Mouse (Mus musculus): Measurements from ENCODE around the gene Ankfn1. TPM values are rescaled to one million over a fixed set of nuclear protein-coding genes. Genes with fewer than 3 reads are reported as not detected.

Gene Ankfn1
- polyA plus RNA-seq, 1 experiment = not detected

DNA sequence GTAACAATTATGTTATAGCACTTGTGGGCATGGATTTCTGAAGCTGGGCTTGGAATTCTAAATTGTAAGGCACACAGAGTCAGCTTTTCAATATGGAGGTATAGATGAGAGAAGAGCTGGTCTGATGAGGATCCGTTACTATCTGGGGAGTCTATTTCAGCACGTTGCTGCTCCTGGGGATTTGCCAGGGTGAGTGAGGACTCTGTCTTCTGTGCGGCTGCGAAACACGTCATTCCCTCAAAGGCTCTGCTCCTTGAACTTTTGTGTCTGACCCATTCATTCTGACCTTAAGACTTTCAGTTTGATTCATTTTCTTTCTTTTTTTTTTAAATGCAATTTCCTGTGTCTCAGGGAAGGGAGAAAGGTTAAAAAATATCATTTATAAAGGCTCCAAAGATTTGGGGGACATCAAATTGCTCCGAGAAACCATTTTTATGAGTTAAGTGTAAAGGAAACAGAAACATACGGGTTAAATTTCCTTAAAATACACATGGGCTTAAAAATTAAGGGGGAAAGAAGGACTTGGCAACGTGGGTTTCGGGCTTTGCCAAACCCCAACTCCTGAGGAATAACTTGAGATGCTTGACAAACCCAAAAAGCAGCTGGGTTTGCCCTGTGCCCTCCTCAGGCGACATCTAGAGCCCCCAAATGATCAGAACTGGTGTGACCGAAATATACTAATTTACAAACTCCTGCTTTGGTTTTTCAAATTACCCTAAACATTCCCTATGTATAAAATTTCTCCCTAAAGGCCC is 207.9 kb downstream of the Ankfn1 start:
- Histone ChIP-seq H3K27me3 (ENCODE audit: control insufficient read depth) (no peaks in the 10 kb centered on the region), H3K4me3 (replicated peaks) (no peak overlapping the region), H3K9me3 (ENCODE audit: control insufficient read depth, low read length) (no peaks in the 10 kb centered on the region), H3K36me3 (ENCODE audit: control insufficient read depth) (no peaks in the 10 kb centered on the region), H3K4me1 (ENCODE audit: control insufficient read depth) (no peaks in the 10 kb centered on the region)
- TF ChIP-seq TAL1 (IDR thresholded peaks at IDR 0.05; ENCODE audit: low read length) (no peak), GATA1 (IDR thresholded peaks at IDR 0.05; ENCODE audit: low read length) (no peak)

DNA sequence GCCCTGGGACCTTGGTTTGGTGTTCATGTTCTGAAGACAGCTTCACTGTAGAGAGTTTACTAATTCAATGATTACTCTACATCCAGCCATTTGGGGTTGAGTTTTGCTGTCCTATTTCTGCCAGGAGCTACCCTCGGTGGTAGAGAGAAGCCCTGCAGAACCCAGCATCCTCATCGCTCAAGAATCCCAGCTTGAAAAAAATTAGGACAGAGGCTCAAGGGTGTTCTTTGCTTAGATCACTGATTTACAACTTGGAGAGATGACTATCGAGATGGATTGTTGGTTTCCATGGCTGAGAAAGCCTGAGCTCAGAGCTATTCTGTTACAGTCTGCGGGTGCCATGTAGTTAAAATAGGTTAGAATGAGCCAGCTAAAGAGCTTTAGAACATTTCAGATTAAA is 209.2 kb downstream of the Ankfn1 start:
- H3K27me3 ChIP-seq (ENCODE audit: control insufficient read depth) = no peaks in the 10 kb centered on the region
- H3K36me3 ChIP-seq (ENCODE audit: control insufficient read depth) = no peaks in the 10 kb centered on the region
- H3K4me1 ChIP-seq (ENCODE audit: control insufficient read depth) = no peaks in the 10 kb centered on the region
- no peaks in the 10 kb centered on the region for H3K9me3 ChIP-seq (ENCODE audit: control insufficient read depth, low read length)
- TF ChIP-seq GATA1 (IDR thresholded peaks at IDR 0.05; ENCODE audit: low read length) (no peak), TAL1 (IDR thresholded peaks at IDR 0.05; ENCODE audit: low read length) (no peak)
- no peak overlapping the region for H3K4me3 ChIP-seq (replicated peaks)

GRCm38 (mm10) chr11:89551441-89551840 is 226.0 kb downstream of the Ankfn1 start:
- H3K36me3 ChIP-seq (ENCODE audit: control insufficient read depth) = no peaks in the 10 kb centered on the region
- TF ChIP-seq TAL1 (IDR thresholded peaks at IDR 0.05; ENCODE audit: low read length) (no peak), GATA1 (IDR thresholded peaks at IDR 0.05; ENCODE audit: low read length) (no peak)

GRCm38 (mm10) chr11:89550921-89551320 is 226.5 kb downstream of the Ankfn1 start:
- no peaks in the 10 kb centered on the region for H3K36me3 ChIP-seq (ENCODE audit: control insufficient read depth)
- H3K4me1 ChIP-seq (ENCODE audit: control insufficient read depth) = no peaks in the 10 kb centered on the region
- no peaks in the 10 kb centered on the region for H3K27me3 ChIP-seq (ENCODE audit: control insufficient read depth)
- no peaks in the 10 kb centered on the region for H3K9me3 ChIP-seq (ENCODE audit: control insufficient read depth, low read length)
- no peak for TF ChIP-seq GATA1 (IDR thresholded peaks at IDR 0.05; ENCODE audit: low read length)
- TF ChIP-seq TAL1 (IDR thresholded peaks at IDR 0.05; ENCODE audit: low read length) = no peak
- H3K4me3 ChIP-seq (replicated peaks) = no peak overlapping the region

More at GRCm38 (mm10) chr11:89551441-89551840, 226.0 kb downstream of the Ankfn1 start:
- Histone ChIP-seq H3K4me1 (ENCODE audit: control insufficient read depth) (no peaks in the 10 kb centered on the region), H3K4me3 (replicated peaks) (no peak overlapping the region), H3K27me3 (ENCODE audit: control insufficient read depth) (no peaks in the 10 kb centered on the region), H3K9me3 (ENCODE audit: control insufficient read depth, low read length) (no peaks in the 10 kb centered on the region)

DNA sequence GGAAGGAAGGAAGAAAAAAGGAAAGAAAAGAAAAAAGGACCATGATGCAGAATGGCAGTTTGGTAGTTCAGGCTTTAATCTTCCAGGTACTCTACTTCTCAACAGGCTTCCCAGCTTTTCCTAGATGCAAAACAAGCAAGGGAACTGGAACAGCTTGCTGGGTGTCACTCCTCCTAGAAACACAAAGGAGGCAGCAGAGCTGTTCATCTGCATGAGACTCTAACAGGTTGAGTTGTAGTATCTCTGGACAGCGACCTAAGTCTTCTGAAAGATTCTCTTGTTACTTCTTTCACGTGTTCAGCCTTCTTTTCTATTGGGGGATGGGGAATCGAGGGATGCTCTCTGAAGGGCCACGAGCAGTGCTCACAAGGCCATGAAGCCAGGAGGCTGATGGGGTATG is 228.7 kb downstream of the Ankfn1 start:
- H3K36me3 ChIP-seq (ENCODE audit: control insufficient read depth) = no peaks in the 10 kb centered on the region
- no peaks in the 10 kb centered on the region for H3K4me1 ChIP-seq (ENCODE audit: control insufficient read depth)
- no peak overlapping the region for H3K4me3 ChIP-seq (replicated peaks)
- no peak for TF ChIP-seq GATA1 (IDR thresholded peaks at IDR 0.05; ENCODE audit: low read length)
- TF ChIP-seq TAL1 (IDR thresholded peaks at IDR 0.05; ENCODE audit: low read length) = no peak
- H3K9me3 ChIP-seq (ENCODE audit: control insufficient read depth, low read length) = no peaks in the 10 kb centered on the region
- no peaks in the 10 kb centered on the region for H3K27me3 ChIP-seq (ENCODE audit: control insufficient read depth)

GRCm38 (mm10) chr11:89546164-89546563 is 231.3 kb downstream of the Ankfn1 start:
- Histone ChIP-seq H3K4me3 (replicated peaks) (no peak overlapping the region), H3K27me3 (ENCODE audit: control insufficient read depth) (no peaks in the 10 kb centered on the region), H3K4me1 (ENCODE audit: control insufficient read depth) (no peaks in the 10 kb centered on the region), H3K36me3 (ENCODE audit: control insufficient read depth) (no peaks in the 10 kb centered on the region), H3K9me3 (ENCODE audit: control insufficient read depth, low read length) (no peaks in the 10 kb centered on the region)
- no peak for TF ChIP-seq GATA1 (IDR thresholded peaks at IDR 0.05; ENCODE audit: low read length)

DNA sequence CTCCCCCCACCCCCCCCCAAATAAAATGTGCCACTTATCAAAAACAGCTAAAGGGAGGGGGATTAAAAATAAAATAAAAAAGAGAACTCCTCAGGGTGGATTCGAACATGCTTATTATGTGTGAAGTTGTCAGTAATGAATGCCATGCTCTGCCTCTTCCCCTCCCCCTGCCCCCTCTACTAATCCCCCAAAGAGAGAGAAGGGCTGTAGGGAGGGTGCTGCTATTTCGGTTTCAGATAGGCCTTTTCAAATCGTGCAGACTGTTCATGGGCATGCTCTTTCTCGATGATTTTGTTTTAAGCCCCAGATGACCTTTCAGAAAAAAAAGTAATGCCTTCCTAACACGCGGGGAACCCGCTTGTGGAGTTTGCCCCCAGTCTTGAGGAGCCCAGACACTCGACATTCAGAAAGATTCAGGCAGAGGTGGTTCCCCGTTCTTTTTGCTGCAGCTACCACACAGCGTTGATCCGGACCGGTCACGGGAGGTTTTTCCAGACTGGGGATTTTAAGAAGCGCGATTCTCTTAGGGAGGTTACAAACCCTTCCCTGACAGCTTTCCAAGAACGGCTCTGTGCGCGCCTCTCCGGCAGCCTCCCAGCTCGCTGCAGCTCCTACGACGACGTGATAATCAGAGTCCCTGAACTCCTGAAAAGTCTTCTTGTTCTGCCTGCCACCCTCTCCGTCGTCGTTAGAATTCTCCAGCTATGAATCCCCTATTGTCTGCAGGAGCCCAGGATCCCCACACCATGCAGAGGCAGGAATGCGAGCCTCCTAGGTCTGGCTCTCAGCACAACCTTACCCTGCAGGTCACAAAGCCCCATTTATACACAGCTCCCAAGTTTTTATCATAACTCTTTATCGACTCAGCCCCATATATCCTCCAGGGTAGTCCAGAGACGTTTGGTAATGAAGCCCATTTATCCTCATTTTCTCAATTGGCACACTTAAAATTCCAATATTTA is 232.3 kb downstream of the Ankfn1 start:
- no peaks in the 10 kb centered on the region for H3K9me3 ChIP-seq (ENCODE audit: control insufficient read depth, low read length)

GRCm38 (mm10) chr11:89538376-89538775 is 239.1 kb downstream of the Ankfn1 start:
- H3K4me1 ChIP-seq (ENCODE audit: control insufficient read depth) = no peaks in the 10 kb centered on the region
- H3K27me3 ChIP-seq (ENCODE audit: control insufficient read depth) = no peaks in the 10 kb centered on the region
- no peak overlapping the region for H3K4me3 ChIP-seq (replicated peaks)
- H3K36me3 ChIP-seq (ENCODE audit: control insufficient read depth) = no peaks in the 10 kb centered on the region
- peaks cover 3% of the 10 kb centered on the region; the same call in 1 of the 2 replicates for H3K9me3 ChIP-seq (ENCODE audit: control insufficient read depth, low read length)
- no peak for TF ChIP-seq TAL1 (IDR thresholded peaks at IDR 0.05; ENCODE audit: low read length)
- no peak for TF ChIP-seq GATA1 (IDR thresholded peaks at IDR 0.05; ENCODE audit: low read length)

More for the DNA sequence above, 232.3 kb downstream of the Ankfn1 start:
- Histone ChIP-seq H3K27me3 (ENCODE audit: control insufficient read depth) (no peaks in the 10 kb centered on the region), H3K4me1 (ENCODE audit: control insufficient read depth) (no peaks in the 10 kb centered on the region), H3K36me3 (ENCODE audit: control insufficient read depth) (no peaks in the 10 kb centered on the region), H3K4me3 (replicated peaks) (no peak overlapping the region)
- TF ChIP-seq GATA1 (IDR thresholded peaks at IDR 0.05; ENCODE audit: low read length) = no peak
- no peak for TF ChIP-seq TAL1 (IDR thresholded peaks at IDR 0.05; ENCODE audit: low read length)

Data from erythroblast, embryonic 14.5 days (primary cell).